Mouse (Mus musculus): ENCODE results near the gene Bcas3. TPM values are rescaled to one million over a fixed set of nuclear protein-coding genes. Genes with fewer than 3 reads are reported as not detected.

Gene Bcas3
- total RNA-seq, 2 experiments from 2014 or later, result 33.6 to 40.6 TPM

- DNase-seq, result no peak
Observed at GRCm38 (mm10) chr11:85672881-85673475, 320.0 kb downstream of the Bcas3 start.

GRCm38 (mm10) chr11:85675244-85675643, 322.3 kb downstream of the Bcas3 start:
- no peak for DNase-seq

GRCm38 (mm10) chr11:85676357-85677004, 323.5 kb downstream of the Bcas3 start:
- DNase-seq, result no peak

- DNase-seq, result no peak
Observed at GRCm38 (mm10) chr11:85678666-85679065, 325.7 kb downstream of the Bcas3 start.

- DNase-seq, result no peak
Observed at GRCm38 (mm10) chr11:85681580-85682419, 328.8 kb downstream of the Bcas3 start.

GRCm38 (mm10) chr11:85684981-85685380, 332.0 kb downstream of the Bcas3 start:
- DNase-seq, result no peak

GRCm38 (mm10) chr11:85687816-85688439, 335.0 kb downstream of the Bcas3 start:
- no peak for DNase-seq

GRCm38 (mm10) chr11:85688440-85688838, 335.5 kb downstream of the Bcas3 start:
- DNase-seq, result no peak

GRCm38 (mm10) chr11:85689226-85689625, 336.3 kb downstream of the Bcas3 start:
- no peak for DNase-seq

GRCm38 (mm10) chr11:85691285-85691684, 338.3 kb downstream of the Bcas3 start:
- DNase-seq, result no peak

- DNase-seq, result no peak
Observed at GRCm38 (mm10) chr11:85695614-85696263, 342.8 kb downstream of the Bcas3 start.

- DNase-seq, result no peak
Observed at GRCm38 (mm10) chr11:85696491-85697398, 343.8 kb downstream of the Bcas3 start.

- DNase-seq, result peak in 1 of 2 experiments; percentile 51
Observed at GRCm38 (mm10) chr11:85697468-85697867, 344.5 kb downstream of the Bcas3 start.

GRCm38 (mm10) chr11:85698242-85698641, 345.3 kb downstream of the Bcas3 start:
- no peak for DNase-seq

- DNase-seq, result no peak
Observed at GRCm38 (mm10) chr11:85704062-85704748, 351.2 kb downstream of the Bcas3 start.

GRCm38 (mm10) chr11:85706630-85707029, 353.7 kb downstream of the Bcas3 start:
- no peak for DNase-seq

GRCm38 (mm10) chr11:85707496-85707895, 354.5 kb downstream of the Bcas3 start:
- no peak for DNase-seq

GRCm38 (mm10) chr11:85709147-85709546, 356.2 kb downstream of the Bcas3 start:
- DNase-seq, result no peak

- peak in 1 of 2 experiments; percentile 37 for DNase-seq
Observed at GRCm38 (mm10) chr11:85710155-85710554, 357.2 kb downstream of the Bcas3 start.
